Mouse (Mus musculus): ENCODE measurements at regions not wholly inside any gene's neighbourhood (a gene's known extent, or its start where the extent isn't known, plus 50 kb on each side); places are given as distances from the start of the nearest gene placed in this dataset.

DNA sequence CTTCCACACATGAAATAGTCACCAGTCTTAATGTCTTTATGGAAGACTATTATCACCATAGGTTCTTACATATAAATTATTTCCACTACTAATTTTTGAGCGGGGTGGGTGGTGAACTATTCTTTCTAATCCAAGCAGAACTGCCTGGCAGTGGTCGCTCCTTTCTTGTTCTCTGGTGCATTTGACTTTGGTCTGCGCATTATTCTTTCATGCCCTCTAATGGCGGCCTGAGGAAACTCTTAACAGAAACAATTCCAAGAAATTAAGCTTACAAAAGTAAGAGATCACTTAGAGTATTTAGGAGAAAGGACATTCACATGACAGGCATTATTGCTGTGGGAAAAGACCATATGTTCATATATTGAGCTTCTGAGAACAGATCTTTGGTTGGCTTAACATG lies 288.5 kb upstream of the Zic1 start:
- TF ChIP-seq CTCF (IDR thresholded peaks at IDR 0.05) (no peak), EP300 (IDR thresholded peaks at IDR 0.05) (no peak)

Data from lung, postnatal 0 days (tissue).